Comparison of ENCODE assay signal across 9 mouse cellular contexts in the genomic region with DNA sequence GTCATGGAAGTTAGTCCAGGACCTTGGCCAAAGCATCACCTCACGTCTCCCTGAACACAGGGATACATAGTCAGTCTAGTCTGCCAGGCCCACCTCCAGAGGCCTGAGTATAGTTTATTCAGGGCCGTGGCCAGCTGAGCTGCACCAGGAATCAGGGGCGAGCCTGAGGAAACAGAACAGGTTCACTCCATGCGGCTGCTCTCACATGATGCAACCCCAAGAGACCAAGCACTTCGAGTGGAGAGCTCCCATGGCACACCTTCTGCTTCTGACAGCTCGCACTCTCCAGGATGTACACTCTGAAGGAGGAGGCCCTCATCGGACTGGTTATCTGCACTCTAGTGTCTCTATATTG.
DNase-seq lines count a peak whose midpoint lies in the region; ATAC-seq and TF ChIP-seq lines count a peak whose summit lies in the region.
"Had no signal": no experiment of that assay in that cellular context is flagged by ENCODE, and none has a peak within 500 bp of the region (broad histone marks: within the 10 kb centered on the region; RNA-seq: fewer than 3 reads in every experiment).

No protein-coding gene starts in this region.

- H3K4me1 ChIP-seq in spleen, adult 2 months (ENCODE audit: control insufficient read depth, insufficient read depth, insufficient read length): peaks cover 29% of the 10 kb centered on the region; the same call in 1 of the 2 replicates
- peaks cover 28% of the 10 kb centered on the region for H3K4me1 ChIP-seq in intestine, embryonic 16.5 days (ENCODE audit: control insufficient read depth, insufficient read depth, low read length)
- peaks cover 39% of the 10 kb centered on the region for H3K4me1 ChIP-seq in stomach, embryonic 14.5 days (ENCODE audit: control insufficient read depth, insufficient read depth, low read length)

- DNase-seq in gastrocnemius, adult 2 months: no peak
- no peak for DNase-seq in gastrocnemius, postnatal 14 days
- no peak for DNase-seq in spleen, adult 2 months (ENCODE audit: low read depth in 1 of 2, low spot score in 2 of 2)
- DNase-seq in spleen, adult 12 weeks (ENCODE audit: low spot score): no peak
- DNase-seq in right cerebral cortex, adult 18-20 months: no peak
- DNase-seq in gastrocnemius, postnatal 4 days (ENCODE audit: low spot score in 2 of 2): no peak
- DNase-seq: spleen, adult 18-20 months had no signal

- H3K36me3 ChIP-seq in spleen, adult 2 months (ENCODE audit: control insufficient read depth, insufficient read depth, low read length): no peaks in the 10 kb centered on the region
- H3K36me3 ChIP-seq in intestine, embryonic 16.5 days (ENCODE audit: control insufficient read depth, insufficient read depth, low read length): 0 out of 2 replicates have a peak, but pooled peaks cover 6% of the 10 kb centered on the region
- peaks cover 13% of the 10 kb centered on the region; the same call in 1 of the 2 replicates for H3K36me3 ChIP-seq in stomach, embryonic 14.5 days (ENCODE audit: control insufficient read depth, insufficient read depth, low read length)

- H3K4me3 ChIP-seq in gastrocnemius, adult 2 months: peak overlapping the region; percentile 7; the same call in 1 of the 2 replicates
- no peak overlapping the region for H3K4me3 ChIP-seq in spleen, adult 2 months (ENCODE audit: extremely low read depth, insufficient read depth, insufficient read length)
- no peak overlapping the region for H3K4me3 ChIP-seq in intestine, embryonic 16.5 days (ENCODE audit: low read length)
- no peak overlapping the region for H3K4me3 ChIP-seq in stomach, embryonic 14.5 days (ENCODE audit: low read depth, low read length)

- no peak for TF ChIP-seq CTCF in gastrocnemius, adult 2 months (IDR thresholded peaks at IDR 0.05)
- no peak for TF ChIP-seq CTCF in spleen, adult 2 months (IDR thresholded peaks at IDR 0.05; ENCODE audit: extremely low read depth, insufficient read depth, insufficient read length, insufficient replicate concordance)

- peak overlapping the region; percentile 16; the same call in 1 of the 2 replicates for H3K9ac ChIP-seq in intestine, embryonic 16.5 days (ENCODE audit: low read depth, low read length)
- no peak overlapping the region for H3K9ac ChIP-seq in stomach, embryonic 14.5 days (replicated peaks; ENCODE audit: low read depth, low read length)

- 44% methylated on average over 7 of the region's 7 CpGs for WGBS in spleen, adult 2 months
- WGBS in intestine, embryonic 16.5 days: 54% methylated on average over 7 of the region's 7 CpGs
- WGBS in stomach, embryonic 14.5 days: 68% methylated on average over 7 of the region's 7 CpGs

- ATAC-seq in intestine, embryonic 16.5 days: peak; percentile 39
- ATAC-seq in stomach, embryonic 14.5 days (ENCODE audit: insufficient number of reproducible peaks, insufficient read depth, low FRiP score, low read depth): no peak

- no peak for TF ChIP-seq POLR2A in spleen, adult 2 months (IDR thresholded peaks at IDR 0.05; ENCODE audit: low read depth, low read length)

- H3K9me3 ChIP-seq in intestine, embryonic 16.5 days (ENCODE audit: control insufficient read depth, low read length): no peaks in the 10 kb centered on the region
- no peaks in the 10 kb centered on the region for H3K9me3 ChIP-seq in stomach, embryonic 14.5 days (ENCODE audit: control insufficient read depth, low read depth, low read length)

- peak overlapping the region; percentile 64 for H3K27ac ChIP-seq in gastrocnemius, adult 2 months
- peak overlapping the region; percentile 88 for H3K27ac ChIP-seq in spleen, adult 2 months (ENCODE audit: insufficient read depth, low read length)
- H3K27ac ChIP-seq in intestine, embryonic 16.5 days (ENCODE audit: low read length): peak overlapping the region; percentile 51; the same call in 1 of the 2 replicates
- peak overlapping the region; percentile 12; the same call in 1 of the 2 replicates for H3K27ac ChIP-seq in stomach, embryonic 14.5 days (ENCODE audit: low read length)

- H3K27me3 ChIP-seq in spleen, adult 2 months (ENCODE audit: control insufficient read depth, insufficient read depth, low read length): no peaks in the 10 kb centered on the region
- H3K27me3 ChIP-seq in intestine, embryonic 16.5 days (replicated peaks; ENCODE audit: control insufficient read depth, insufficient read depth, low read length): no peaks in the 10 kb centered on the region
- H3K27me3 ChIP-seq in stomach, embryonic 14.5 days (ENCODE audit: control insufficient read depth, insufficient read depth, low read length): no peaks in the 10 kb centered on the region

- intact Hi-C loops in gastrocnemius, adult 2 months (cut with DNase I): no loop called here
- intact Hi-C loops in gastrocnemius, postnatal 14 days (cut with DNase I; ENCODE audit: low total_unique reads): no loop called here

- H3K4me2 ChIP-seq in intestine, embryonic 16.5 days (ENCODE audit: low read depth, low read length): no peak overlapping the region
- H3K4me2 ChIP-seq in stomach, embryonic 14.5 days (replicated peaks; ENCODE audit: low read depth, low read length): no peak overlapping the region

Comparison
In these comparisons a context has a peak if more than half of its experiments do, and no peak if none do; other contexts are left out.
1. H3K27ac ChIP-seq: peak in every context shown above with its lines; median percentile 88 in spleen, adult 2 months; 64 in gastrocnemius, adult 2 months; 51 in intestine, embryonic 16.5 days; 12 in stomach, embryonic 14.5 days.